Mouse (Mus musculus) frontal cortex, postnatal 25 days (tissue): Measurements from ENCODE around the gene Wdr6.

Source experiments
- DNase-seq, 2 experiments: peaks; one replicate each; pipeline ENCODE4 v3.0.0; 2022; ENCODE audit warnings: low spot score in 2 of 2

Wdr6 gene

DNA sequence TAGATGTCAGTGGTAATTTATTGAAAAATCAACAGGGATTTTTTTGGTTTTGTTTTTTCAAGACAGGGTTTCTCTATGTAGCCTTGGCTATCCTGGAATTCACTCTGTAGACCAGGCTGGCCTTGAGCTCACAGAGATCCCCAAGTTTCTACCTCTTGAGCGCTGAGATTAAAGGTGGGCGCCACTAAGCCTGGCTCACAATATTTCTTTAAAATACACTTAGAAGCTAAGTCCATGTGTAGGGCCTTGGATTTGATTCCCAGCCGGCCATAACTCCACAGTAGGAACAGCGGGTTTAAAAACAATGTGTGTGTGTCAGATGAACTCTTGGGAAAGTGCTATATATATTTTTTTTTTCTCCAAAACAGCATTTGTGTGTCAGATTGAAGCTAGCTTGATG is 55.2 kb downstream of the Wdr6 start:
- no peak for DNase-seq
